Mouse (Mus musculus): ENCODE measurements at regions not wholly inside any gene's neighbourhood (a gene's known extent, or its start where the extent isn't known, plus 50 kb on each side); places are given as distances from the start of the nearest gene placed in this dataset.

DNA sequence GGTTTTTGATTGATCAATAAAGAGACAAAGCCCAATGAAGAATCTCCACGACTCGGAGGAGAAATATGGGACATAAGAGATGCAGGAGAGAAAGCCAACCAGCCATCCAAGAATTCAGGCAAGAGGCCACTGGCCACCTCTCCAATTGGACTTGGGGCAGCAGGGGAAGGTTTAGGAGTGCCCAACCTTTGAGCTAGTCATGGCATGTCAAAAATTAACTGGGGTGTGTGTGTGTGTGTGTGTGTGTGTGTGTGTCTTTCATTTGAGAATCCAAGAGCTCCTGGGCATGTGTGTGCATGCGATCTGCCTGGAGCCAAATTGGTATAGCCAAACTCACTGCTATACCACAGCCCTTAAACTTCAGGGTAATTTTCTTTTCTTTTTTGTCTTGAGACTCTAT lies 51.6 kb upstream of the Cecr2 start:
- no peak for DNase-seq

DNA sequence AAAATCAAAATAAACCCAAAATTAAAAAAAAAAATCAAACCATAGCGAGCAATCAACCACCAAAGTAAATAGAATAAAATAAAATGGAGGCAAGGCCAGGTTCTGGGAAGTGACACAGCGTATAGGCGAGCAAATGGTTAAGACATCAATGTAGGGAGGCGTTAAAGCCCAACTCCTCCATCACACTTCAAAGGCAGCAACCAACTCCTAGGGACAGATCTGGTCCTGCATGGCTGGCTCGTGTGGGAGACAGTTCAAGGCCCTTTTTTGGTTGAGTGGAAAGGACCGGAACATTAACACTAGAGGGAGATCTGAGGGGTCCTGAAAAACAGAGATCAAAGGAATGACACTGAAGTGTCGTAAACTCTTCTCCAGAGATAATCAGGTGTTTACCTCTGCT lies 53.8 kb upstream of the Cecr2 start:
- DNase-seq: no peak

DNA sequence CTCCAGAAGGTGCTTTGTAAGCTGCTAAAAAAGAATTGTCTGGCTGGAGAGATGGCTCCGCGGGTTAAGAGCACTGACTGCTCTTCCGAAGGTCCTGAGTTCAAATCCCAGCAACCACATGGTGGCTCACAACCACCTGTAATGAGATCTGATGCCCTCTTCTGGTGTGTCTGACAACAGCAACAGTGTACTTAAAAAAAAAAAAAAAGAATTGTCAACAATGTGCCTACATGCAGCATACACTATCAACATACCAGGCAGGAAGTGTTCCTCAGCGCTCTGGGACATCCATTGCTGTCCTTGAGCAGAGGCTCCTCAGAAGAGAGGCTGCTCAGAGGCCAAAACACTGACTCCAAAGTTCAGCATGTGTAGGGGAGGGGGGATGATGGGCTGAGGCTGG lies 56.3 kb upstream of the Cecr2 start:
- DNase-seq: no peak

GRCm38 (mm10) chr6:120605471-120605870 lies 60.7 kb upstream of the Cecr2 start:
- no peak for DNase-seq

DNA sequence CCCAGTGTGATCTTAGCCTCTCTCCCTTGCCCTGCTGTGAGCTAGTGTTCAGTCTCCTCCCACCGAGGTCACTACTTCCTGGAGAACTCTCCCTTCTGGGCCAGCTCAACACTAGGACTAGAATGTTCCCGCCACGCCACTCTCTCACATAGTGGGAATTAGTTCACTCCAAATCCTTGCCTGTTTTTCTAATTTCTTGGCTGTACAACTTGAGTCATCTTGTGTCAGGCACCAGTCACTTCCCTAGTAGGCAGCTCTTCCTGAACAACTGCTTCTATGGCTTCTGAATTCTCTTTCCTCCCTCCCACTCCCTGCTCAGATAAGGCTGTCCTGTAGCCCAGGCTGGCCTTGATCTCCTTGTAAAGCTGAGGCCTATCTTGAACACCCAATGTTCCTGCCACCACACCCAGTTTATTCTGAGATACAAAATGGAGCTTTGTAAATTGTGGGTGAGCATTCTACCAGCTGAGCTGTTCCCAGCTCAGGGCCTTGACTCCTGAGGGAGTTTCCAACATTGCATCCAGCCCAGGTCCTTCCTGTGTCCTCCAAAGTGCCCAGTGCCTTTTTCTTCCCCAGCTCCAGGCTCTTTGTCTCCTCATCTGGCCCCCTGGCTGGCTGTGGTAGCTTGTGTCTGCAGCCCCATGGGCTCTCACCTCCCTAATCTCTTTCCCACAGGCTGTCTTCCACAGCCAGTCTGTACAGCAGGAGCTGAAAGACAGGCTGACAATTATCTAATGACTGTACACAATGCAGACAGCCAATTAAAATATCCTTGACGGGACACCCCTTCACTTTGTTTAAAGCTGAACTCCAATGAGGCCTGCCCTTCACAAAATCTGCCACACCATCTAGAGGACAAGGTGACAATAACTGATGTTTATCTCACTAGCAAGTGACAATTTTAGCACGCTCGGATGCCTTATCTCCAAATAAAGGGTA lies 61.9 kb upstream of the Cecr2 start:
- no peak for DNase-seq

- DNase-seq: peak; percentile 13
Observed at GRCm38 (mm10) chr6:120603454-120603853, 62.7 kb upstream of the Cecr2 start.

DNA sequence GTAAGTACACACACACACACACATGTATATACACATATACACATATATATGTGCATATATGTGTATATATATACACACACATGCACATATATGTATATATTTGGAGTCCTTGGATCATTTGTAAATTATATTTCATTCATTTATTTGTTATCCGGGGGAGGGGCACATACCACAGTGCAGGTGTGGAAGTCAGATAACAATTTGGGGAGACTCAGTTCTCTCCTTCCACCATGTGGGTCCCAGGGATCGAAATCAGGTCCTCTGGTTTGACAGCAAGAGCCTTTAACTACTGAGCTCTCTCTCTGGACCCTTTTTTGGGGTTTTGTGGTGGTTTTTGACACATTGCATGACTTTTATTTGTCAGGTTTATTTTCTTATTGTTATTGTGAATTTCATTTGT lies 65.8 kb upstream of the Cecr2 start:
- DNase-seq: no peak

DNA sequence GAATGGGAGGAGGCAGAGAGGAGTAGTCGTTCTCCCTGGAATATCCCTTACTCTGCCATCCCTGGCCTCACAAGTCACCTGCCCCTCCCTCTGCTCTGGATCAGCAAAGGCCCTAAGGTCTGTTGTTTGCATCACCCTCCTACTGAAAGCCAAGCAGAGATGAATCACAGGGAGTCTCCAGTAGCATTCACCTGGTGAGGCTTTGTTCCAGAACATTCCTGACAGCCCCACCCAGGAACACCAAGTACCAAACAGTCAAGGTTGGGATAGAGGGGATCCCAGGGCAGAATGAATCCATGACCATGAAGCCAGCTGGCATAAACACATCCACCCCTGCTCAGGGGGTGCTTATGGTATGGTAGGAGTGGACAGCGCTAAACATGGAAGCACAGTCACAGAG lies 67.4 kb upstream of the Hdhd5 start:
- DNase-seq: no peak

- no peak for DNase-seq
Observed at GRCm38 (mm10) chr6:120597887-120598286, 66.8 kb upstream of the Hdhd5 start.

- DNase-seq: no peak
Observed at GRCm38 (mm10) chr6:120596717-120597116, 65.6 kb upstream of the Hdhd5 start.

- no peak for DNase-seq
Observed at GRCm38 (mm10) chr6:120594463-120594862, 63.3 kb upstream of the Hdhd5 start.

GRCm38 (mm10) chr6:120592705-120593104 lies 61.6 kb upstream of the Hdhd5 start:
- DNase-seq: no peak

DNA sequence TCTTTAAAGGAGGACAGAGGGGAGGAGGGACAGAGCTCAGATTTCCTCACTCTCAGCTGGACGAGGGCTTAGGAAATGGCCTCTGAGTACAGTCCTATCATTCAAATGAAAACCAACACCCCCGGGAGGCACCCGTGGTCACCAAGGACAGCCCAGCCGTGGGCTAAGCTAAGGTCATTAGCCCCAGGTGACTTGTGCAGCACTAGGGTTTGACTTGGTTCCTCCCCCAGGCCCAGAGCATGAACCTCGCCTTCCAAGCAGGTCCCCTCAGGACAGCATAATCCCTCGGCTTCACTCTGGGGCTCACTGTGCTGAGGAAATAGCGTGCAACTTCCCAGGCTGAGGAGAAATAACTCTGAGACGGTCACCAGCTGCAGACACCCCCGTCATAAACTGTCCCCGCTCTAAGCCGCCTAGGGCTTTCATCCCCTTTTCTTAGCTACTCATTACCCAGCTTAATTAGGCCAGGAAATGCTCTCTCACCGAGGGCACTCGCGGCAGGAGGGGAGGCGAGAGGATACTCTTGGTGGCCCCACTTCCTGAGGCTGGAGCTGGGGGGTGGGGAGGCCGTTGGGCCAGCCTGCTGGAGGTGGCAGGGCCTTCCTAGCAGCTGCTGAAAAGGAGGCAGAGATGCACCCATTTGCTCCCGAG lies 61.0 kb upstream of the Hdhd5 start:
- DNase-seq: no peak

GRCm38 (mm10) chr6:120590191-120590590 lies 59.1 kb upstream of the Hdhd5 start:
- peak; percentile 7 for DNase-seq

- DNase-seq: no peak
Observed at GRCm38 (mm10) chr6:120588701-120589659, 57.9 kb upstream of the Hdhd5 start.

GRCm38 (mm10) chr6:120585941-120586280 lies 54.8 kb upstream of the Hdhd5 start:
- no peak for DNase-seq

- no peak for DNase-seq
Observed at GRCm38 (mm10) chr6:120585118-120585940, 54.2 kb upstream of the Hdhd5 start.

DNA sequence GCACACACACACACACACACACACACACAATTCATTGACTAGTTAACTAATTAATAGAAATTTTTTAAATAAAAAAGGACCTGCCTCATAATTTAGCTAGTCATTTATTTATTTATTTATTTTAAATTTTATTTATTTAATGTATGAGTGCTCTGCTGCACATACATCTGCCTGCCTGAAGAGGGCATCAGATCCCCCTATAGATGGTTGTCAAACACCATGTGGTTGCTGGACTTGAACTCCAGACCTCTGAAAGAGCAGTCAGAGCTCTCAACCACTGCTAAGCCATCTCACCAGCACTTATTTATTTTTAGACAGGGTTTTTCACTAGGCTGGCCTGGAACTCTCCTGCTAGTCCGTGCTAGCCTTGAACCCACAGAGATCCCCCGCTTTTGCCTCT lies 50.6 kb upstream of the Hdhd5 start:
- DNase-seq: no peak
